Mouse (Mus musculus) adrenal gland, adult 2 months (tissue): Measurements from ENCODE around the gene Kcnip1. TPM values are rescaled to one million over a fixed set of nuclear protein-coding genes. Genes with fewer than 3 reads are reported as not detected.

Experiments used
- DNase-seq: peaks from one replicate; pipeline ENCODE4 v3.0.0; 2021
- polyA plus RNA-seq: library from polyadenylated mRNA; depleted of rRNA; stranded (reverse); fragments of >200 nt; gene quantifications from 2 replicates; pipeline ENCODE4 v1.2.3, GENCODE M21; 2012
- total RNA-seq, 2 experiments: library from RNA; stranded (reverse); gene quantifications; 2 replicates each; pipeline ENCODE4 v1.2.3; 2021

Gene Kcnip1
- total and polyA plus RNA-seq, 3 experiments = 1.9 to 3.7 (median 2.9) TPM

- no peak for DNase-seq
Measured at GRCm38 (mm10) chr11:33670105-33670965, 322.6 kb downstream of the Kcnip1 start.

- DNase-seq = no peak
Measured at GRCm38 (mm10) chr11:33668376-33668775, 324.6 kb downstream of the Kcnip1 start.

- DNase-seq = no peak
Measured at GRCm38 (mm10) chr11:33663599-33663998, 329.4 kb downstream of the Kcnip1 start.

DNA sequence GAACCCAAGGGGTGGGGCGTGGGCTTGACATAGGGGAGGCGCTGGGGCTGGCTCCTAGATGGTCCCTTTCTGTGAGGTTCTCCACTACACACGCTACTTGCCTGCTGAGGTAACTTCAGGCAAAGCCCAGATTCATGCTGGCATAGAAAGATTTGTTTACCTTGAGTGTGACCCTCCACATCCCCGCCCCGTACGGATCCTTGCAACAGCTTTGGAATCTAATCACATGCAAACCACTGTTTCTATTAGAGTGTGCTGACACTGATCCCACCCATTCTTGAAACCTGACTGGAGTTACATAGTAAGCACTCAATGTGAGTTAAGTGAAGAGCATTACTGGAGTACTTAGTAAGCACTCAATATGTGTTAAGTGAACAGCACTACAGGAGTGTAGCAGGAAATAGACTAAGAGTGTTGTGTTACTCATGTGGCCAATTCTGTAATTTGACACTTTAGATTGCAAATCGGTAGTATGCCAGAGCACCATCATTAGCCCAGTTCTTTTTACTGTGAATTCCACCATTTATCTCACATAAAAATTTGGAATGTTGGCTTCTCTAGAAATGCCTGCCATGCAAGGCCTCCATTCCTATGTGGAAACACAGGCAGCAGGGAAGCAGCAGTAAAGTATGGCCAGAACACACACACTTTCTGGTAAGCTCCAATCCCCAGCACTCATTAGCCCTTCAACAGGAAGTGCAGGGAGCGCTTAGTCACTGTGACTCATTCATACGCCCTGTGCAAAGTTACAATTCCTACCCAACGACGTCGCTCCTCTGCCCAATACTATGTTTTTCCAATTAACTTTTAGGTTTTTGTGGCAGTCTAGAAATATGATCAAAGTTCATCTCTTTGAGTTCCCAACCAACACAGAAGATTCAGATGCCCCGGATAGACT is 332.7 kb downstream of the Kcnip1 start:
- DNase-seq = no peak

DNA sequence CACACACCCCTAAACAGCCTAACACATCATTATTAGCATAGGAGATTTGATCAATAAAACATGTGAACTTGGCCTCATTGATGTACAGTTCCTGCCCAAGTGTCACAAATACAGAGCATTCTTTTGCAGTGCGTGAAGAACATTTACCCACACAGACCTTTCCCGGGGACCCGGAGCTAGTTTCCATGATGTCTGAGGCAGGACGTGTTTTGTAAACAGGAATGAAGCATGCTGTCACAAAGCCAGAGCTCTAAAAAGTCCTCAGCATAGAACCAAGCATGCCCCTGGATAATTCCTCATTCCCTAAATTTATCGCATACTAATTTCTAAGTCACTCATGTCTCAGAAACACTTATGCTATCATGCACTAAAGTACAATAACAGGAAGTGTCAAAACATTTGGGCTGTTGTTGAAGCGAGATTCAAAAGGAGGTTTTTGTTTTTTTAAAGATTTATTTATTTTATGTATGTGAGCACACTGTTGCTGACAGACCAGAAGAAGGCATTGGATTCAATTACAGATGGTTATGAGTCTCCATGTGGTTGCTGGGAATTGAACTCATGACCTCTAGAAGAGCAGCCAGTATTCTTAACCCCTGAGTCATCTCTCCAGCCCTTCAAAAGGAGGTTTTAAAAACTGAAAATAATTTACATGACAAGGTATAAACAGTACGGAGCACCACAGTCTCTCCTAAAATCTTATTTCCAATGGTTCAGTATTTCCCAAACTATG is 336.9 kb downstream of the Kcnip1 start:
- no peak for DNase-seq

- DNase-seq = no peak
Measured at GRCm38 (mm10) chr11:33655221-33655620, 337.7 kb downstream of the Kcnip1 start.

- no peak for DNase-seq
Measured at GRCm38 (mm10) chr11:33654485-33654884, 338.5 kb downstream of the Kcnip1 start.

DNA sequence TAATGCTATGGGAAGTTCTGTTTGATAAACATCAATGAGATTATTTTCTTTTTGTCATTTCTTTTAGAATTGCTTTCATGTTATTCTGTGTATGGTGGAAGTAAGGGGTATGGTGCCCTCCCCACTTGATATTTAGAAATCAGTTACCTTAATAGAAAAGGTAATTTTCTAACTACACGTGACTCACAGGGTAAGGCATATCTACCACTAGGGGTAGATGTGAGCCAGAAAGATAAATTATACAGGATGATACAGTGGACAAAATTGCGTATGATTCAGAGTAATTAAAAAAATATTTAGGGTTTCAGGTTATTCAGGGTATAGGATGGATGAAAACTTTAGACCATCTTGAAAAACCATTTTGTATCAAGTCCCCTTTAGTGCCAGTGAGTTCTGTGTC is 343.6 kb downstream of the Kcnip1 start:
- DNase-seq = no peak

- DNase-seq = no peak
Measured at GRCm38 (mm10) chr11:33637107-33637506, 355.8 kb downstream of the Kcnip1 start.

DNA sequence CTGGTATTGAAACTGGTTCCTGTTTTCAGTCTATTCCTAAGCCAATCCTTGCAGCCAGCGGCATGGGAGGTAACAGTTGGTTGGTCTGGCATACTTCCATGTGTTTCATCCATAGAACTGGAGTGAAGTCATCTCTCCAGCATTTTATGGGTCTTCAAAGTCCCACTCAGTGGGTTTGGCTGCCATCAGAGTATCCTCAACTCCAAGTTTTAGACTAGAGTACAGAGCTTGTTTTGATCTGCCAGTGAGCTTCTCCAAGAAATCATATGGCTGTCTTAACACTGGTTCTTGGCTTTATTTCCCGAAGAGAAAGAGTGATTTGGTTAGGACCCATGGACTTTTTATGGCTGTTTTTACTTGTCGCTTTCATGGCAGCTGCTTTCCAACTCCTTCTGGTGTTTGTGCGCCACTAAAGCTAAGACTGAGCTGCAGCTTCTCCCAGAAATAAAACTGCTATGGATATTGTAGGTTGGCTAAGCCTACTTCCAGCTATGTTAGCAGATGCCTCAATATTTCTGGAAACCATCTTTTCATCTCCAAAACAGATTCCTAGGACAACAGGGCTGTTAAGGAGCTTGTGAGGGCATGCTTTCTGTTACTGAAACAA is 365.7 kb downstream of the Kcnip1 start:
- no peak for DNase-seq

DNA sequence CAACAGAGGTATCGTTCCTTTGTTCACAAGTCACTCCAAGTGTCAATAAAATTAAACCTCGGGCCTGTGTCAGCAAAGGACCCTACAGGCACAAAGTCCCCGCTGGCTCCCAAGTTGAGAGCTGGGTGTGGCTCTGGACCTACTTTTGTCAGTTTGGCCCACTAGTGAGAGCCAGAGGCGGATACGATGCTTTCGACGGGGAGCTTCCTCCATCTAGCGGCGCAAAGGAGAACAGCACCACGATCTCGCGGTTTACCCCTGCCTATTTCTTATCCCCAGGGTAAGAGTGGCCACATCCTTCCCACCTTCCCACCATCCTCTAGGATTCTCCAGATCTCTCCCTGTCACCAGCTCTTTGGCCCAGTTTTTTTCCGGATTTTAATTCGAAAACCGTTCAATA is 378.7 kb downstream of the Kcnip1 start:
- DNase-seq = peak; percentile 67

GRCm38 (mm10) chr11:33607784-33608183 is 385.2 kb downstream of the Kcnip1 start:
- no peak for DNase-seq

GRCm38 (mm10) chr11:33603174-33603573 is 389.8 kb downstream of the Kcnip1 start:
- no peak for DNase-seq

GRCm38 (mm10) chr11:33598986-33599385 is 394.0 kb downstream of the Kcnip1 start, which contains the start of gene D130052B06Rik:
Gene D130052B06Rik, plus strand, starts transcription at chr11:33599302.
- no peak for DNase-seq

- DNase-seq = no peak
Measured at GRCm38 (mm10) chr11:33596655-33597054, 396.3 kb downstream of the Kcnip1 start.

DNA sequence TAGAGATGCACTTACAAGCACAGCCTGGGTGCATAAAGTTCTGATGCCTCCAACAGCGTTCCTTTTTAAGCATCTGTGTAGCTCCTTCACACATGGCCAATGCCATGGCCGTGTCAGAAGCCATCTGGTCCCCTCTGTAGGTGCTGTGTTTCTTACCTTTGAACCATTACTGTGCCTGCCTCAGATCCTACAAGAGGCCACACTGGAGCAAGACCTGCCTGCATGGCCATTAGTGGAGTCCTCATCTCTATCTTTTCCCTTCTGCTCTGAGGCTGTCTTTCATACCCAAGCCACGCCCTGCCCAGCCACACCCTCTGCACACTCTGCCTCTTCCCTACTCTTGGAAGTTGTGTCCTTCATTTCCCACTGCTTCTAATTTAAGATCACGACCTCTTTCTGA is 400.1 kb downstream of the Kcnip1 start:
- no peak for DNase-seq

- no peak for DNase-seq
Measured at GRCm38 (mm10) chr11:33590771-33591170, 402.2 kb downstream of the Kcnip1 start.

DNA sequence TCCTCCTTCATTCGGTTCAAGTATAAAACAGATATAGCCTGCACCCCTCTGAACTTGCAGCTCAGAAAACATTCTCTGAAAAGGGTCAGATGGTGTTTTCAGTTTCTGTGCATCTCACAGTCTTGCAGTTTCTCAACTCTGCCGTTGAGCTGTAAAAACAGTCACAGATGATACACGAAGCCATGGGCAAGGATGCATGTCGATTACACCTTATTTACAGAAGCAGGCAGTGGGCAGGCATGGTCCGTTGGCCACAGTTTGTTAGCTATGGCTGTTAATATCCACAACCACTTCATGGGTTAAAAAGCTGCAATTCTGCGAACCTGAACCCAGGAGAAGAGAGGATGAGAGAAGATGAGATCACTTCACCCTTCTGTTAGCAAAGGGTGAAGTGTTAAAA is 406.3 kb downstream of the Kcnip1 start:
- DNase-seq = no peak

GRCm38 (mm10) chr11:33579621-33580020 is 413.3 kb downstream of the Kcnip1 start:
- no peak for DNase-seq
